Mouse (Mus musculus) ES-Bruce4 (cell line): ENCODE data around the gene Tagap1. TPM values are rescaled to one million over a fixed set of nuclear protein-coding genes. Genes with fewer than 3 reads are reported as not detected.
A peak's percentile ranks its signal among the peaks of the same experiment; 100 is the strongest.
"Not testable (repeated sequence)": the region's sequence is repeated elsewhere in the genome, so short reads cannot be mapped to it uniquely, and the experiment has no call there.

Source experiments
- H3K27ac ChIP-seq: 2 replicates; pipeline ENCODE4 v1.5.1; 2012; ENCODE audit warnings: low read length, inconsistent platforms; ENCODE audit not compliant: insufficient read depth
- H3K27me3 ChIP-seq: 2 replicates; pipeline ENCODE4 v1.6.1; 2012; ENCODE audit warnings: mild to moderate bottlenecking, low read length, inconsistent platforms; ENCODE audit not compliant: control insufficient read depth, poor library complexity, insufficient read depth, severe bottlenecking
- H3K36me3 ChIP-seq: 2 replicates; pipeline ENCODE4 v1.6.1; 2012; ENCODE audit warnings: inconsistent platforms, mild to moderate bottlenecking, low read length, moderate library complexity; ENCODE audit not compliant: control insufficient read depth, poor library complexity, insufficient read depth, severe bottlenecking
- H3K4me1 ChIP-seq: one replicate; pipeline ENCODE4 v1.8.1; 2011; ENCODE audit warnings: low read length; ENCODE audit not compliant: control insufficient read depth, insufficient read depth
- H3K4me3 ChIP-seq: 2 replicates; pipeline ENCODE4 v1.5.1; 2011; ENCODE audit warnings: low read depth, mild to moderate bottlenecking, low read length
- H3K9ac ChIP-seq: 2 replicates; pipeline ENCODE4 v1.6.1; 2012; ENCODE audit warnings: low read depth, mild to moderate bottlenecking, inconsistent platforms; ENCODE audit not compliant: poor library complexity, severe bottlenecking
- H3K9me3 ChIP-seq: replicated peaks from 2 replicates; pipeline ENCODE4 v1.6.1; 2012; ENCODE audit warnings: mild to moderate bottlenecking, low read length, inconsistent platforms; ENCODE audit not compliant: control insufficient read depth, poor library complexity, insufficient read depth, severe bottlenecking
- polyA plus RNA-seq: library from polyadenylated mRNA; stranded (reverse); fragments of >200 nt; gene quantifications from 2 replicates; pipeline ENCODE4 v1.2.4, GENCODE M21; 2011; ENCODE audit warnings: low read depth; ENCODE audit not compliant: missing spikeins, insufficient read depth, insufficient read length

Tagap1 gene
- polyA plus RNA-seq = 46.6 and 48.5 TPM in 2 replicates

DNA sequence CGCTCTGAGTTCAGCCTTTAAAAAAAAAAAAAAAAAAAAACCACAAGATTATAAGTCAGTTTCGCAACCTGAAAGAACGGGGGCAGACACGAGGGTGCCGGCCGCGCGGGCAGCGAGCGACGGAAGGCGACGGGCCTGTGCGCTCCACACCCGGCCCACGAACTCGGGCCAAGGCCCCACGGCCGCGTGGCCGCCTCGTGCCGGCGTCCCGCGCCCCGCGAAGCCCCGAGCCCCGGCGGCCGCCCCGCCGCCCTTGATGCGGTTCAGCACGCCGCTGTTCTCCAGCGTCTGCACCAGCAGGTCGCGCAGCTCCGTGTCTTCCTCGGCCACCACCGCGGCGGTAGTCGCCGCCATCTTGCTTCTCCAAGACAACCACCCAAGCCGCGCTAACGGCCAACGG, at the start of gene Tagap1:
Tagap1 (minus strand) TSS at position 381 of the 400 bp plus-strand sequence.
- Histone ChIP-seq H3K4me3 (peak within 1 kb of the TSS; percentile 77), H3K9ac (peak within 1 kb of the TSS; percentile 99)
- H3K27ac ChIP-seq, H3K36me3 ChIP-seq, H3K4me1 ChIP-seq, H3K27me3 ChIP-seq, H3K9me3 ChIP-seq: not testable (repeated sequence)

GRCm38 (mm10) chr17:7009901-7010300, 48.9 kb upstream of the Tagap1 start:
- H3K36me3 ChIP-seq, H3K27me3 ChIP-seq, H3K27ac ChIP-seq, H3K9ac ChIP-seq, H3K4me1 ChIP-seq, H3K4me3 ChIP-seq, H3K9me3 ChIP-seq: not testable (repeated sequence)

DNA sequence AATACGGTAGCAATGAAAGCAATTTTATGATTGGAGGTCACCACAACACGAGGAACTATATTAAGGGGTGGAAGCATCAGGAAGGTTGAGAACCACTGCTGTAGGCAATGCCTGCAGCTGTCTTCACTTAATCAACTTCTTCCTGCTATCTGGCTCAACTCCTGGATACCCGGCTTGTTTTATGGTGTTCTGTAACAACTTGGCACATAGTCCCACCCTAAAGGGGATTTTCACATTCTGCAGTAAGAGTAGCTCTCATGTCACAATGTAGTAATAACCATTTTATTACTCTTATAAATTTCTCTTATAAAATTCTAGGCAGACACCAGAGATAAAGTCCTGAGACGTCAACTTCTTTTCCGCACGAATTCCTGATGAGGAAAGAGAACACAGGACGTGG, 48.5 kb upstream of the Tagap1 start:
- H3K9me3 ChIP-seq, H3K9ac ChIP-seq, H3K27ac ChIP-seq, H3K4me1 ChIP-seq, H3K4me3 ChIP-seq, H3K36me3 ChIP-seq, H3K27me3 ChIP-seq: not testable (repeated sequence)

DNA sequence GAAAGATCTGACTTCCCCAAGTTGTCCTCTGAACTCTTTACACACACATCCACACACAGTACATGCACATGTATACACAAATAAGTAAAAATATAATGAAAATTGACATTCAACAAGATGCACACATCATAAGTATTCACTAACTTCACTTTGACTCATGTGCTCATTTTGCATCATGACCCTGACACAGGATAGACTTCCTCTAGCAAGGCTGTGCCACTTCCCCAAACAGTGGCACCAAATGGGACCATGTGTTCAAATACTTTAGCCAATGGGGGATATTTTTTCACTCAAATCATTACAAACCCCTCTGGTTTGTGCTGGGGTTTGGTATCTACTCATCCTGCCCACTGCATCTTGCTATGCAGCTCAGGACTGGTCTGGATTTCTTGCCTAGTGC, 47.9 kb upstream of the Tagap1 start:
- not testable (repeated sequence) for H3K27ac ChIP-seq

GRCm38 (mm10) chr17:7005646-7006045, 44.7 kb upstream of the Tagap1 start:
- H3K9ac ChIP-seq, H3K27ac ChIP-seq, H3K4me1 ChIP-seq, H3K4me3 ChIP-seq, H3K27me3 ChIP-seq, H3K9me3 ChIP-seq, H3K36me3 ChIP-seq: not testable (repeated sequence)

More for the DNA sequence above, 47.9 kb upstream of the Tagap1 start:
- not testable (repeated sequence) for H3K27me3 ChIP-seq, H3K9ac ChIP-seq, H3K9me3 ChIP-seq, H3K36me3 ChIP-seq, H3K4me3 ChIP-seq, H3K4me1 ChIP-seq

DNA sequence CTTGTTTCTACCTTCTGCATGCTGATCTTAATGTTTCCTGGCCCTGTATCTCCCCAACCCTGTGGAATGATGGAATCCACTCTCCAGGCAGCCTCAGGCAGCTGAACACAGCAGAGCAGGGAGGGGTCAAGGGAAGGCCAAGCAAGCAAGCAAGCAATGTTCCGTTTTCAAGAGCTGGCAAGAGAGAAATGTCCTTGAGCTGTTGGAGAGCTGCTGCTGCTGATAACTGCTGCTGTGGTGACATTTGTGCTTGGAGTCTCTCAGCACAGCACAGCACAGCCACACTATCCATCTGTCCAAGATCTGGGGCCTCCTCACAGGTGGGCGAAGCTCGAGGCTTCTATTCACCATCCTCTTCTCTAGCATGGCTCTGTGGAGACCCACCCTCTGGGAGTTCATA, 42.4 kb upstream of the Tagap1 start:
- H3K9ac ChIP-seq, H3K27ac ChIP-seq, H3K4me1 ChIP-seq, H3K27me3 ChIP-seq, H3K9me3 ChIP-seq, H3K36me3 ChIP-seq, H3K4me3 ChIP-seq: not testable (repeated sequence)

DNA sequence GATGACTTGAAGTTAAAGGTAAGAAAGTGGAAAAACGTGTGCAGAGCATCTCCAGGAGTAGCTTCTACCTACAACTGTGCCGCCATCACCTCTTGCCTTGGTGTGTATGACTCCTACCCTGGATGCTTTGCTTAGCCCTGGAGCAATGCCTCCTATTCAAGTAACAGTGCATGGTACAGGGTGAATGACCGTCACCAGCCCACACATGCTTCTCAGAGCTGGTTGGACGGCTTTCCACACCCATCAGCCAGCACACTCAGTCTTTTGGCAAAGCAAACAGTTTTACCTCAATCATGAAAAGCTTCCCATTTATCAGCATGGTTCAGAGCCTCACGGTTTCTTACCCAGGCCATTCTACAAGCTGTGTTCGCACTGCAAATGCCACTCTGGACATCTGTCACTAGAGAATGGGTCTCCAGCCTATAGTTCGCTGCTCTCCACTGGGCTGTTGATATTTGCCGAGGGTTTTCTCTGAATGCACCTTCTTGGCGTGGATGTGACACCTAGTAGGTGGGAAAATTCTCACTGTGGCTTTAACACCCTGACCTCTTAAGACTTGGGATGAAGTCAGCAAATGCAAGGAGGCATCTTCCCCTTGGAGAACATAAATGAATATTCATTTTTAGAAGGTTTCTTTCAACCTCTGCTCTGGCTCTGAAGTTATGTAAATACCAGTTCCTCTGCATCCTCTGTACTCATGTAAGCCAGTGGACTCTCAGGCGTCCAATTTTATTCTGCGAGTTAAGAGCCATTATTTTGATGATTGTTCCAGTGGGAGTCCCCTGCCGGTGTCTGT, 41.0 kb upstream of the Tagap1 start:
- H3K9me3 ChIP-seq, H3K4me1 ChIP-seq, H3K27ac ChIP-seq, H3K36me3 ChIP-seq, H3K9ac ChIP-seq, H3K27me3 ChIP-seq, H3K4me3 ChIP-seq: not testable (repeated sequence)

DNA sequence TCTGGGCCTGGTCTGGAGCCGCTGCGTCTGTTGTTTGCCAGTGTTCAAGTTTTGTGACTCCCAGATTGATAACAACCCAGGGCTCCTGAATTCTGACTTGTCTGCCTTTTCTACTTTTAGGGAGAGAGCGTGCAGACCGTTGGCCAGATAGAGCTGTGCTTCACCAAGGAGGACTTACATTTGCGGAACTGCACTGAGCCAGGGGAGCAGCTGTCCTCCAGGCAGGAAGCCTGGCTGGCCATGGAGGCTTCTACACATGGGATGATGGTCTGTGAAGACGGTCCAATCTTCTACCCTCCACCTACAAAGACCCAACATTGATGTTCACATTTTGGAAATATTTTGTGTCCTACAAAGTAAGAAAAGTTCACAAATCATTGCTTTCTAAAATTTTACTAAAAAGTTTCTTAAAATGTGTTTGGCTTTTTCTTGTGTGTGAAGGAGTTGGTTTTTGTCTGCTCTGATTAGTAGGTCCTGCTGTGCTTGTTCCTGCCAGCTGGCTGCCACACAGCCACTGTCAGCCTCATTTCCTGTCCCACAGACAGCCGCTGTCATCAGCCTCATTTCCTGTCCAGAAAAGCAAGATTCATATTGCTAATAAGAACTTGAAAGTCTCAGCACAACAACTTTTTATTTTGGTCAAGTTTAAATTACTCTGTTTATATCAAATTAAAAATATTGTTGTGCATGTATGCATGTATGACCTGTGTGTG, 37.0 kb upstream of the Tagap1 start:
- H3K4me3 ChIP-seq, H3K36me3 ChIP-seq, H3K4me1 ChIP-seq, H3K9me3 ChIP-seq, H3K27me3 ChIP-seq, H3K9ac ChIP-seq, H3K27ac ChIP-seq: not testable (repeated sequence)

GRCm38 (mm10) chr17:6996826-6997225, 35.9 kb upstream of the Tagap1 start:
- not testable (repeated sequence) for H3K4me1 ChIP-seq, H3K27ac ChIP-seq, H3K27me3 ChIP-seq, H3K9ac ChIP-seq, H3K9me3 ChIP-seq, H3K4me3 ChIP-seq, H3K36me3 ChIP-seq
